Mouse (Mus musculus) frontal cortex, postnatal 10 days (tissue): ENCODE data around the gene Cntrl.

Experiments
- DNase-seq, 2 experiments: peaks; one replicate each; pipeline ENCODE4 v3.0.0; 2022; ENCODE audit warnings: low spot score in 2 of 2, mixed read lengths in 1 of 2

The Cntrl gene

DNA sequence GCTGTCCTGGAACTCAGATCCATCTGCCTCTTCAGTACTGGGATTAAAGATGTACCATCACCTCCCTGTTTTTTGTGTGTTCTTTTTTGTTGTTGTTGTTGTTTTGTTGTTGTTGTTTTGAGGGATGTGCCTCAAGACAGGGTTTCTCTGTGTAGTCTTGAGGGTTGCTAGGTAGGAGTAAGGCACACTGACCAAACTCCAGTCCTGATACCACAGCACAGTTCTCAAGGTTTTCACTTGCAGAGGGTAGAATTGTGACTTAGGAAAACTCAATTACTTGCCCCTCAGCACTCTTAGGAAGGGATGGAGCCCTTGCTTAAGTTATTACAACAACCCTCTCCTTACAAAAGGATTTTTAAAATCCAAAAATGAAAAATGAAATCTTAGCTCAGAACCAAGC lies 22.2 kb downstream of the Cntrl start:
- no peak for DNase-seq

DNA sequence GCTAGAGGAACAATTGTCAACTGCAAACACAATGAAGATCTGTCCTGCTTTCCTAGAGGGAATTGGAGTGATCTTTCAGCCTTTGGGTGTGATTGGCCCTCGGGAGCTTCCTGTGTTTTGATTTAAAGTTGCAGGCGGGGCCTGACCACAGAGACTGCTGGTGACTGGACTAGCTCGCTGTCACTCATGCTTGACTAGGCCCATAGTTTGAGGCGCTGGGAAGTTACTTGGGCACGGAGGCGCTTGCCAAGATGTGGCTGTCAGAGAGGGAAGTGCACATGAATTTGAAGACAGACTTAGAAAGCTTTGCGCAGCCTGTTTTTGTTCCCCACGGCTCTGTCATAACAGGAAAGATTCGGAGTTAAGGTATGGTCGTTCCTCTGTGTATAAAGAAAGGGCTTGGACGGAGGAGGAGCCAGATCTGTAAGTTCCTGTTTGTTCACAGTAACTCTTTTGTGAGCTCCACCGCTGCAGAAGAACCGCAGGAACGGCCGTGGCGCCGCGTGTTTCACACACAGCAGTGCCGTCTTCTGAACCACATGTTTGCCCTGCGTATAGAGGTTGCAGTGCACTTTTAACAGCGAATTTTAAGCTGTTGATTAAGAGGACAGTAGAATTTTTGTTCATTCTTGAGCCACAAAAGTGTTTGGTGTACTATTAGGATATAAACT lies 22.8 kb downstream of the Cntrl start:
- DNase-seq = peak; percentile 90

DNA sequence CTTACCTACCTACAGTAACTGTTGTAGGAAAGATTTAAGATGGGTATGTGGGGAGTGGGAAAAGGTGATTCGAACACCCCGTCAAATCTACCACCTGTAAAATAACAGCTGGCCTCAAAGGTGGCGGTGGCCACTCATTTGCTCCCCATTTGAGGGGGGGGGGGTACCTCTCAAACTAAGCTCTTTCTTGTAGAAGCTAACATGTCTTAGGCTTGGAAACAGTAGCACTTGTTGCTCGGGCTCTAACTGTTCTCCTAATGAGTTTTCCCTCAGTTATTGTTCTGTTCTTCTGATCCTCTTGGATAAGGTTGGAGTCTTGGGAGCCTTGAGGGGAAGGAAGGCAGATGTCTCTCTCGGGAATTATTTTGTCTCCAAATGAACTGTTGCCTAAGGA lies 23.4 kb downstream of the Cntrl start:
- no peak for DNase-seq

DNA sequence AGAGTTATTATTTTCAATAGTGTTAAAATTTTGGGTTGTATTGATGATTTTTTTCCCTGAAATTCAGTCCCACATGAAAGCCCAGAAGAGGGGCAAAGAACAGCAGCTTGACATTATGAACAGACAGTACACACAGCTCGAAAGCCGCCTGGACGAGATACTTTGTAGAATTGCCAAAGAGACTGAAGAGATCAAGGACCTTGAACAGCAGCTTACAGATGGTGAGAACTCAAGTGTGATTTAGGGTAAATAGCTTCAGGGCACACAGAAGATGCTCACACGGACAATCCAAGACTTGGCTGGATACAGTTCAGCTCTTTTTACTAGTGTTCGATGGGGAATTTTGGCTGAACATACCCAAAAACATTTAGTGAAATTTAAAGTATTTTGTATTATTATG lies 24.6 kb downstream of the Cntrl start:
- DNase-seq = no peak

DNA sequence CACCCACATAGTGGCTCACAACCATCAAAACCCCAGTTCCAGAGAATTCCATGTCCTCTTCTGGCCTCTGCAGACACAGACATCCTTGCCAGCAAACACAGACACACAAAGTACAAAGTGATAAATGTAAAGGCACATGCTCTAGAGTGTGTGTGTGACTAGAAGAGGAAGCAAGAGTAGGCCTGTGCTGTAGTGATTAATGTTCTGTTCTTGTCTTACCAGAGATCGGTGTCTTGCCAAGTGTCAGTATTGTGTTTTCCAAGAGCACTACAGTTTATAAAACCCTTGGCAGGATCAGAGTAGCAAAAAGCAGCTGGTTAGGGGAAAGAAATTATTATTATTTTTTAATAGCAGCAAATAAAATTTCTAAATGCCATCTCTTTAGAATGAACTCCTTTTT lies 29.3 kb downstream of the Cntrl start:
- no peak for DNase-seq

DNA sequence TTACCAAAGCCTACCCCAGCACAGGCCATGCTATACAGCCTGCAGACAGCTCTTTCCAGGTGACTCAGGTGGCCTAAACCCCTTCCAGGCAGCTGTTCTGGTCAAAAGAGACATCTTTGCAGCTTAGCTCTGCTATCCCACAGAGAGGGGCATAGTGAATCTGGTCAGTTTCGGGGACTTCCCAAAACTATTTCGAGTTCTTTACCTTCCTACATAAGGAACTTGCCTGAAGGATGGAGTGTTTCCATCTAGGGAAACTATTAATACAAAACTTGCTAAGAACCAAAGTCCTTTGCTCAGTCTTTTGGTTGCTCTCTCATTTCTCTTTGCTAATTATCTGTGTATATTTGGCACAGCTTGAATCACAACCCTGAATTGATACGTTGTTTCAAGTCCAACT lies 32.4 kb downstream of the Cntrl start:
- no peak for DNase-seq

DNA sequence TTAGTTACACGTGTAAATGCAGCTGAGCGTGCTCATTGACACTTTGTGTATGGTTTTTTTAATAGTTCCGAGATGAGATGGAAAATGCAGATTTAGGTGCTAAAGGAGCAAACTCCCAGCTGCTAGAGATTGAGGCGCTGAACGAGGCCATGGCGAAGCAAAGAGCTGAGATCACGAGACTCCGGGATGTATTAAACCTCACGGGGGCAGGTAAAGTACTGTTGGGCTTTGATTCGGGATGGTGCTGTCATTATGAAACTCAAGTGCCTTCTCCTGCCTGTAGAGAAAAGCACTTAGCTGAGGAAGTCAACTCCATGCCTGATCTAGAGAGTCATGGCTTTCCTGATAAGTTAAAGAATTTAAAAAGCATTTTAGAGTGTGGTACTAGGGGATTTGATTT lies 39.5 kb downstream of the Cntrl start:
- DNase-seq = no peak

DNA sequence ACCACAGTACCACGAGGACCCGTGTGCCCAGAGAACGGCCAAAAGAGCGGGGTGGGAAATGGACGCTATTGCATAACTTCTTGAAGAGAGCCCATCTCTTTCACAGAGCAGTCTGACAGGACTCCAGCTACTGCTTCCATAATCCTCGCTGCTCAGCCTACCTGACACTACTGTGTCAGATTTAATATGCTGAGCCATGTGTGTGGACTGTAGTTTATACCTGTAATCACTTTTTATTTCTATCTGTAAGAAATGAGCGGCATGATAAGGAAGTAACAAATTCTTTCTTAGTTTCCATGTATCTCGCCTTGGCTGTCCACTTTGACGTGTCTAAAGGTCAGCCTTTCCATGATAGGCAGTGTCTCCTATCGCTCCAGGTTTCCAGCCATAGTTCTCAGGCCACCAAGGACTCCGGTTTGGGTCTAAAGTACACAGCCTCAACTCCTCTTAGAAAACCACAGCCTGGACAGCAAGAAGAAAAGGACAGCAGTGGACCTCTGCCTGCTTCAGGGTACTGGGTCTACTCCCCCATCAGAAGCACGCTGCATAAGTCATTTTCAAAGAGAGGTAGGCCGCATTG lies 42.1 kb downstream of the Cntrl start:
- no peak for DNase-seq

DNA sequence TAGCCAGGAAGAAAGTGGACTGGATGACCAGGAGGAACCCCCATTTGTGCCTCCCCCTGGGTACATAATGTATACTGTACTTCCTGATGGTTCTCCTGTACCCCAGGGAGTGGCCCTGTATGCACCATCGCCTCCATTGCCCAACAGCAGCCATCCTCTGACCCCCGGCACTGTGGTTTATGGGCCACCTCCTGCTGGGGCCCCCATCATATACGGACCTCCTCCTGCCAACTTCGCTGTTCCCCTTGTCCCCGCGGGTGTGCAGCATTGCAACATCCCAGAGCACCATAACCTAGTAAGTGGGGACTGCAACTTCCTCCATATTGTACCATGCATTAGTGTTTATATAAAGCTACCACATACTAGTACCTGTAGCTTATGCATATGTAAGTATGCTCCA lies 43.9 kb downstream of the Cntrl start:
- DNase-seq = no peak

DNA sequence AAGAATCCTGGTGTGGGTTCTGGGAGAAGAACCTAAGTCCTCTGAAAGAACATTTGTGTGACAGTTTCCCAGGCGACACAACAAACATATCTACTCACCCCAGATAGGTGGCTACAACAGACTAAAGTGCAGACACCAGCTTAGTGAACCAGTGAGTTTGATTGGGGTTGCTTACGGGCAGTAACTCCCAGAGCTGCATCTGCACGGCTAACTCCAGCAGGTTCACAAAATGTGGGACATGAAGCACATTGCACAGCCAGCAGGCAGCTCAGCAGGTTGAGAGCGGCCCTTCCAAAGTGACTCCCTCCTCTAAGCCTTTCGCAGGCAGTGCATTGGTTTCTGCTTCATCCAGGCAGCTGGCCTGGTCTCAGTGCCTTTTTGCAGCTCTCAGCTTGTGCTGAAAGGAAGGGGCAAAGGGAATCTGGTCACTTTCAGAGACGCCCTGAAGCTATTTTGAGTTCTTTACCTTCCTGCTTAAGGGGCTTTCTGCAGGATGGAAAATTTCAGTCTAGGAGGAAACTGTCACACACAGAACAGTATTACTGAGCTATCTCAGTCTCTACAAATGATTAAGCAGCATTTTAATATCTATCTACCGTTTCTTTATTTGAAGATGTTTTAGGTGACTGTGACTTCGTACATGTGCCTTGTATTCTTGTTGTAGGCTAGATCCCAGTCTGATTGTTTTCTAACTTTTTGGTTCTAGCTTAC lies 44.7 kb downstream of the Cntrl start:
- no peak for DNase-seq

DNA sequence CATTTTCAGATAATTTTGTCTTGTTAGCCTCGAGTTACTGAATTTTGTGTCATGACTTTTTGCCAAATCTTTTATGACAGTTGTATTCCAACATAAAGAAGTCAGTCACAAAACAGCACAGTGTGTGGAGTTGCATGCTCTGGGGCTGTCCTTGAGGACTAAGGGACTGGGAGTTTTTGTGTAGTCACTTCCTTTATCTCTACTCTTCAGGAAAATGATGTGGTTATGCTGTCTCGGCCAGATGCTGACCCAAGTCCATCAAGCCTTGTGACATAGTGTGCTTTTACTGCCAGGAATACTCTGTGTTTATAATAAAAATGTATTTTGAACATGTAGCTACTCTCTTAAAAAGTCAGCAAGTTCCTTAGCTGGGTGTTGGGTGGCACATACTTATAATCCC lies 47.7 kb downstream of the Cntrl start:
- no peak for DNase-seq

DNA sequence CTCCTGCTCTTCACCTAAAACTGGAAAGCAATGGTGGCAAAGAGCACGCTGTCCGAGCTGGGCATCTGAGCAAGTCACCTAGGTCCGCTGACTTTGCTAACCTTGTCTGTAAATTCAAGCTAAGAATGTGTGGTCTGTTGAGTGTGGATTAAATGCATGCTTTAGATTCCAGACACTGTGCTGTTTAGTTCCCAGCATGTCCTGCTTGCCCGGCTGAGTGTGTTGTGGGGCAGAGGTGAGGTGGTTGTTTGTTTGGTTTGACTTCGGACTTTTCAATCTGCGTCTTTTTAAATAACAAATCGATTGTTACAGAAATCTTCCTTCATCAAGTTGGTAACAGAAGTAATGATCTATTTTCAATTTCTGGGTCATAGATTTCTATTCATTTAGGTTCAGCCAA lies 48.5 kb downstream of the Cntrl start:
- no peak for DNase-seq

DNA sequence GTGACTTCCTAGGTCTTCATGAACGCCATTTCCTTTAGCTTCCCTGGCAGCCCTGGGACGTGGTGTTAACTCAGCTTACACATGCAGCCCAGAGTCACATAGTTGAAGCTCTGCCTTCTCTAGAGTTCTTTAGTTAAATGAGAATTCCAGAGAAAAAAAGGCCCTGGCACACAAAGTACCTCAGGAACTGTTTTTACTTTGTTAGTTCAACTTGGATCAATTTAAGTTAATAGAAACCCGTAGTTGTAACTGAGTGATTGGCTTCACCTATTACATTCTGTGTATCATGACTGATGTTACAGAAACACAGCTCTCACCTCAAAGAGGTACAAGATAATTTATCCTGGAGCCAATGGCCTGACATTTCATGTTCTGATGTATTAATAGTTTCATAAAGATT lies 49.1 kb downstream of the Cntrl start:
- DNase-seq = no peak

DNA sequence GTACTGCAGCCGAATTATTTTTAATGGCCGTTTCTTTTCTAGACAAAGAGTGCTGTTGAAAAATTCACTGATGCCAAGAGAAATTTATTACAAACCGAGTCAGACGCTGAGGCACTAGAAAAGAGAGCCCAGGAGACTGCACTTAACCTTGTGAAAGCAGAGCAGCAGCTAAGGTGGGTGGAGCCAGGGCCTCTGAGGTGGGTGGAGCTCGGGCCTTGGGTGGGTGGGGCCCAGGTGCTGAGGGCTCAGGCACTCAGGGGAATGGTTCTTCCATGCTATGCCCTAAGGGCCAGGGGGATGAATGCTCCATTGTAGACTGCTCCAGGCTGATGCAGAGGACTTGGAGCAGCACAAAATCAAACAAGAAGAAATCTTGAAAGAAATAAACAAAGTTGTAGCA lies 50.9 kb downstream of the Cntrl start:
- DNase-seq = no peak

DNA sequence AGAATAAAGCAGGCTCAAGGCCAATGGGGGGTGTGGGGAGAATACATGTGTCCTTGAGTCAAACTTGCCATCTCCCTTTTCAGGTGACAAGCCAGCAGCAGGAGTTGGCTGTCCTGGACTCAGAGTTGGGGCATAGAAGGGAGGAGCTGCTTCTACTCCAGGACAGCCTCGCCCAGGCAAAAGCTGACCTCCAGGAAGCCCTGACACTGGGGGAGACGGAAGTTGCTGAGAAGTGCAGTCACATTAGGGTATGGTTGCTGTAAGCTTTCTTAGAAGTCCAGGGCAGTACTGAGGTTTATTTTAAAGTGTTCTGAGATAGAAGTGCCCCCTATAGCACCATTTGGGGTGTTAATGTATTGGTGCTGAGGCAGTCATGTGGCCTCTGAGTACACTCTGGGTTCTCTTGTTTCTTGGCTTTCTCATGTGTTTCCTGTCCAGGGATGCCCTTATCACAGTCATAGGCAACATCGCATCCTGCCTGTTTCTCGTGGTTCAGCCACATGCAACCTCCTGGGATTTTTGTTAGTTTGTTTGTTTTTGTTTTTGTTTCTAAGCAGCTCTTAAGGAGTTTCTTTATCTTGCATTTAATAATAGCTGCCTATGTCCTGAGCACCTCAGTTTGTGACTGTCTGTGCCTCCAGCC lies 52.7 kb downstream of the Cntrl start:
- DNase-seq = no peak

DNA sequence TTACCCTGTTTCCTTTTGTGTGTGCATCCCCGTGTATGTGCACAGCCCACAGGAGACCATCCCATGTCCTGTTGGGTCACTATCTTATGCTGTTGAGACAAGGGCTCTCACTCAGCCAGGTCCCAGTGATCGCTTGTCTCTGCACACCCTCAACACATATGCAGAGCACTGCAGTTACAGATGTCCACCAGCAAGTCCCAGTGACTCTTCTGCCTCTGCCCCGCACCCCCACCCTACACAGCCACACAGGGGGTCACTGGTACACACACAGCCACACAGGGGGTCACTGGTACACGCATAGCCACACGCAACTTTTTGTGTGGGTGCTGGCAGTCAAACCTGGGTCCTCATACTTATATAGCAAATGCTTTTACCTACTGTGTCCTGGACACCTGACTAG lies 54.1 kb downstream of the Cntrl start:
- no peak for DNase-seq

DNA sequence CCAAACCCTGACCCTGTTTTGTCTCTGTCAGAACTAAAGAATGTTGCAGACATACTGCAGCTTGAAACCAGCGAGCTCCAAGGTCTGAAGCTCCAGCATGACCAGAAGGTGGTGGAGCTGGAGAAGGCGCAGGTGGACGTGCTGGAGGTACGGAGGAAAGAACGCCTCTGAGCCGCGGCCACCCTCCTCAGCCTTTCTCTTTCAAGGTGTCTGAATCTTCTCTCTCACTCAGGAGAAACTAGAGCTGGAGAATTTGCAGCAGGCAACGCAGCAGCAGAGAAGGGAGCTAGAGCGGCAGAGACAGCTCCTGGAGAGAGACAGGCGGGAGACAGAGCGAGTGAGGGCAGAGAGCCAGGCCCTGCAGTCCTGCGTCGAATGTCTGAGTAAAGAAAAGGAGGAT lies 56.1 kb downstream of the Cntrl start:
- no peak for DNase-seq

DNA sequence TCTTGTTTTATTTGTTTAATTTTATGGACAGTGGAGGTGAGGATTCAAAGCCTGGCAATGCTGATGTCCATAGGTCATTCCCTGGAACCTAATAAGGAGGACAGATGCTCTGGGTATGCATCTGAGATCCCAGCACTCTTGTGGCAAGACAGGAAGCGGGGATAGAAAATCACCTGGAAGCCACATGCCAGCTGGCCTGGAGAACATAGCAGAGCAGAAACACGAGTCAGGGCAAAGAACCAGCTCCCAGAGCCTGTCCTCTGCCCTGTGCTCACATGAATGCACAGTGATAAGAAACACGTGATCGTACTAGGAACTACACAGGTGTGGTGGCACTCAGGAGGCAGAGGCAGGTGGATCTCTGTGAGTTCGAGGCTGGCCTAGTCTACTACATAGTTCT lies 57.5 kb downstream of the Cntrl start:
- no peak for DNase-seq

DNA sequence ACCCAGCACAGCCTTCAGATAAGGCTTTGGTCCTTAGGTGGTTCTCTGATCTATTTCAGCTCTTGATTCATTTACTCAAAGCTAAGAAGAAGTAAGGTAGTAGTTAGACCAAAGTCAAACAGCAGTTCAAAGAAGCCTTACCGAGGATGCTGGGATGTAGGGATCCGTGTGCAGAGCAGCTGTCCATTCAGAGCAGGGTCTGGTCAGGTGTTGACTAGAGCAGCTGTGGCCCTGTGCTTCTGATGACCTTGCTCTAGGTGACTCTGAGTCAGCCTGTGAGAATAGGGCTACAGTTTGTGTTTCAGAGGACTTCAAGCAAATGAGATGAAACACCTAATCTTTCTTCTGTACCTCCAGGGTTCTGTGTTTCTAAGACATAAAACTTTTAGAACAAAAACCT lies 60.2 kb downstream of the Cntrl start:
- no peak for DNase-seq

DNA sequence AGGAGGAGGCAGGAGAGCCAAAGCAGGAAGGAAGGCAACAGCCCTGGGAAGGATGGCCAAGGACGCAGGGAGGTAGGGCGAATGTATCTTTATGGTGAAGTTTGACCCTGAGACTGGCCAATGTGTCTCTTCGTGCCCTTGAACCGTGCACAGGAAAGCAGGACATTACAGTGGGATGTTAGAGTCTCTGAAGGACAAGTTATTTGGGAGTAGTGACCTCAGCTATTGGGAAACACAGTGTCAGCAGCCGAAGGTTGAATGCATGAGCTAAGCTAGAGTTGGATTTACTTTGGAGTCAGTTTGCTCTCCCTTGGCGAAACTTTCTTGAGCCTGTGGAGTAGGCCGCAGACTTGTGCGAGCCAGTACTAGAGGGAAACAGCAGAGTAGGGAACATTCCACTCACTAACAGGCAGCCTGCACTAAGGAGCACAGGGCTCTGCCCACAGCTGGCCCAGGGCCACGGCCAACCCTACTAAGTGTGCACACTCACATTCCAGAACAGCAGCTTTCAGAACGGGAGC lies 62.1 kb downstream of the Cntrl start:
- DNase-seq = no peak

DNA sequence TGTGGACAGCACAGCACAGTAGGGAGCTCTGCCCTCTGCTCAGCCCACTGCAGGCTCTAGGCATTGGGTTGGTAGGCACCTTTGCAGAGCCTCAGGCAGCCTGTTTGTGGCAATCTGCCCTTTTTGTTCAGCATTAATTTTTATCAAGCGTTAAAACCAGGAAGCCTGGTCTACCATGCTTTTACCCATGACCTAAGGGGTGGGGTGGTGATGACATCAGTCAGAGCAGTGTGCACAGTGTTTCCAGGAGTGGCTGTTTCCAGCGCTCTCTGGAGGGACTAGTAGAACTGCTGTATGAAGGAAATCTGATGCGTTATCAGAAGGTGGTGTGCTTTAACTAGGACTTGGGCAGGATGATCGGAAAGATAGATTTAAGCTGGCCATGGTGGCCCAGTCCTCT lies 63.0 kb downstream of the Cntrl start:
- DNase-seq = no peak

DNA sequence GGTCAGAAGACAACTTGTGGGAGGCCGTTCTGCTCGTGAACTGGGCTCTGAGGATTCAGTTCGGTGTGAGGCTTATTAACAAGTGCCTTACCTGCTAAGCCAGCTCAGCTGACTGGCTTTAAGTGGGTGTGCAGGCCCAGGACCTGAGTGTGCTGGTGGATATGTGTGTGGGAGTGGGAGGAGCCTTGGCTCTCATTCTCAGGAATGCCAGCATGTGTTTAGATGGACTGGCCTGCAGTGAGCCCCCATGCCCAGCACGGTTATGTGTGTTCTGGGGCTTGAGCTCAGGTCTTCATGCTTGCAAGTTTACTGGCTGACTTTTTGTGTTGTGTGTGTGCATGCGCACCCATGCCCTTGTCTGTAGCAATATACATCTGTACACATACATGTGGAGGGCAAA lies 64.4 kb downstream of the Cntrl start:
- DNase-seq = no peak

DNA sequence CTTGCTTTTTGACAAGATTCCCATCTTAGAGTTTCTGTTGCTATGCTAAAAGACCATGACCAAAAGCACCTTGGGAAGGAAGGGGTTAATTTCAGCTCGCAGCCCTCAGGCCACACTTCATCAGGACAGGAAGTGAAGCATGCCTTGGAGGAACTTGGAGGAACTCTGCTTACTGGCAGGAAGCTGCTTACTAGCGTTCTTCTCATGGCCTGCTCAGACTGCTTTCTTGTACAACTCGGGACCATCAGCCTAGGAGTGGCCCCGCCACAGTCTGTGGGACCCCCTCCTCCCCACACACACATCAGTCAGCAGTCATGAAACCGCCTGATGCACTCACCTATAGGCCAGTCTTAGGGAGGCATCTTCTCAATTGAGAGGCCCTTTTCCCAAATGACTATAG lies 64.8 kb downstream of the Cntrl start:
- DNase-seq = no peak
